Mouse (Mus musculus) lung, adult 2 months (tissue): ENCODE measurements around the gene Smtnl2. TPM values are rescaled to one million over a fixed set of nuclear protein-coding genes. Genes with fewer than 3 reads are reported as not detected.

Experiments
- DNase-seq: peaks from one replicate; pipeline ENCODE4 v3.0.0; 2022
- H3K4me1 ChIP-seq: fragments of 200-500 bp; 2 replicates; pipeline ENCODE4 v1.6.1; 2011; ENCODE audit warnings: low read length; ENCODE audit not compliant: control insufficient read depth, insufficient read depth
- H3K4me3 ChIP-seq: fragments of 200-500 bp; replicated peaks from 2 replicates; pipeline ENCODE3; 2011; ENCODE audit warnings: low read depth, mild to moderate bottlenecking, control low read depth, low read length; ENCODE audit errors: extremely low read depth
- CTCF ChIP-seq: fragments of 200-500 bp; IDR thresholded peaks from 2 replicates; pipeline ENCODE4 v1.5.1; 2011; ENCODE audit warnings: mild to moderate bottlenecking, low read length, control low read depth; ENCODE audit not compliant: insufficient read depth
- POLR2A ChIP-seq: fragments of 200-500 bp; IDR thresholded peaks from 2 replicates; pipeline ENCODE4 v1.6.1; 2011; ENCODE audit warnings: low read depth, mild to moderate bottlenecking, control low read depth, low read length, borderline replicate concordance; ENCODE audit errors: extremely low read depth
- WGBS: fragments of 180-500 bp; shearing (Covaris S2); methylation state at CpG from one replicate; pipeline ENCODE4 v1.1.7; 2018; 5-methylcytosine and 5-hydroxymethylcytosine counted together
- polyA plus RNA-seq: library from polyadenylated mRNA; depleted of rRNA; stranded (reverse); fragments of >200 nt; gene quantifications from 2 replicates; pipeline ENCODE4 v1.2.3, GENCODE M21; 2012; rRNA removed

Gene Smtnl2
- polyA plus RNA-seq, result 32.1 and 34.5 TPM in 2 replicates

- WGBS, result under 1% methylated on average over 85 of the region's 86 CpGs
- TF ChIP-seq POLR2A (peak; percentile 79; the same call in 1 of the 2 replicates), CTCF (no peak)
- peak; percentile 79 for DNase-seq
- peaks cover 2% of the 10 kb centered on the region; the same call in 1 of the 2 replicates for H3K4me1 ChIP-seq
- H3K4me3 ChIP-seq, result peak within 1 kb of the TSS; percentile 83
Observed at GRCm38 (mm10) chr11:72411093-72411921, at the start of gene Smtnl2. TSS of gene Smtnl2 (minus strand) at chr11:72411713.

GRCm38 (mm10) chr11:72458502-72458901 lies 47.0 kb upstream of the Smtnl2 start:
- no peak for TF ChIP-seq CTCF
- no peak for TF ChIP-seq POLR2A
- peaks cover 18% of the 10 kb centered on the region for H3K4me1 ChIP-seq
- DNase-seq, result no peak
- WGBS, result 58% methylated on average over 3 of the region's 3 CpGs
- no peak overlapping the region for H3K4me3 ChIP-seq

GRCm38 (mm10) chr11:72457995-72458496 lies 46.5 kb upstream of the Smtnl2 start:
- DNase-seq, result peak; percentile 35
- H3K4me1 ChIP-seq, result peaks cover 18% of the 10 kb centered on the region
- WGBS, result 38% methylated on average over 12 of the region's 12 CpGs
- TF ChIP-seq CTCF (no peak), POLR2A (no peak)
- no peak overlapping the region for H3K4me3 ChIP-seq

- no peak for DNase-seq
- no peak overlapping the region for H3K4me3 ChIP-seq
- TF ChIP-seq CTCF, result no peak
- TF ChIP-seq POLR2A, result no peak
- 54% methylated on average over 5 of the region's 5 CpGs for WGBS
- peaks cover 10% of the 10 kb centered on the region for H3K4me1 ChIP-seq
Observed at GRCm38 (mm10) chr11:72455694-72456093, 44.2 kb upstream of the Smtnl2 start.

GRCm38 (mm10) chr11:72453105-72453953 lies 41.8 kb upstream of the Smtnl2 start:
- 54% methylated on average over 15 of the region's 15 CpGs for WGBS
- DNase-seq, result no peak

GRCm38 (mm10) chr11:72452140-72452665 lies 40.7 kb upstream of the Smtnl2 start:
- TF ChIP-seq POLR2A, result no peak
- TF ChIP-seq CTCF, result no peak
- Histone ChIP-seq H3K4me1 (no peaks in the 10 kb centered on the region), H3K4me3 (no peak overlapping the region)
- DNase-seq, result no peak
- WGBS, result 84% methylated on average over 3 of the region's 3 CpGs

More at GRCm38 (mm10) chr11:72453105-72453953, 41.8 kb upstream of the Smtnl2 start:
- Histone ChIP-seq H3K4me1 (peaks cover 4% of the 10 kb centered on the region), H3K4me3 (no peak overlapping the region)
- no peak for TF ChIP-seq CTCF
- no peak for TF ChIP-seq POLR2A

GRCm38 (mm10) chr11:72447475-72447874 lies 36.0 kb upstream of the Smtnl2 start:
- WGBS, result 78% methylated on average over 8 of the region's 8 CpGs
- TF ChIP-seq POLR2A (no peak), CTCF (no peak)
- Histone ChIP-seq H3K4me3 (no peak overlapping the region), H3K4me1 (no peaks in the 10 kb centered on the region)
- DNase-seq, result no peak

GRCm38 (mm10) chr11:72446311-72447105 lies 35.0 kb upstream of the Smtnl2 start:
- WGBS, result 87% methylated on average over 6 of the region's 6 CpGs
- H3K4me3 ChIP-seq, result no peak overlapping the region
- peak; percentile 80 for TF ChIP-seq CTCF
- no peak for TF ChIP-seq POLR2A
- peaks cover 2% of the 10 kb centered on the region; the same call in 1 of the 2 replicates for H3K4me1 ChIP-seq
- DNase-seq, result no peak
